Mouse (Mus musculus) cortical plate, adult 2 months (tissue): Measurements from ENCODE around the gene Hira.

Experiments used
- CTCF ChIP-seq: fragments of 200-500 bp; IDR thresholded peaks from 2 replicates; pipeline ENCODE4 v1.5.1; 2011; ENCODE audit warnings: mild to moderate bottlenecking, control low read depth, low read length; ENCODE audit not compliant: insufficient read depth; ENCODE audit errors: extremely low read depth
- POLR2A ChIP-seq: fragments of 200-500 bp; IDR thresholded peaks from 2 replicates; pipeline ENCODE4 v1.6.1; 2011; ENCODE audit warnings: mild to moderate bottlenecking, low read length, control low read depth; ENCODE audit not compliant: insufficient read depth; ENCODE audit errors: extremely low read depth

DNA sequence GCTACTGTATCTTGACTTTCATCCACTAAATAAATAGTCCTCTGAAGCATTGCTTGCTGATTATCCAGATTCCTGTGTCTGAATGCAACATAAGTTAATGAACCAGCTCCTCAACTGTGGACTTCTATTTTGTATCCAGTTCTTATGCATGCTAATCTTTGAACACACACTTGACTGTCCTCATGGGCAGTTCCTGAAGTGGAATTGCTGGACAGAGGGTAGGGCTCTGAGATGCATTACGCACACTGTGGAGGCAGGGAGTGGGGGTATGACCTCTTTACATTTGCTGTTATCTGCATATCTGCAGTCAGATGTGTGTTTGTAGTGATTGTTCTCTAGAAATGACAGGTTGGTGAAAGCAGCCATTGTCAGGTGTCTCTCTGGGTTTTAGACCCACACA lies 51.1 kb downstream of the Hira start:
- no peak for TF ChIP-seq CTCF
- no peak for TF ChIP-seq POLR2A
